Mouse (Mus musculus) brain, embryonic 14.5 days (tissue): ENCODE data around the gene 1700001C19Rik.

Source experiments
- CTCF ChIP-seq: fragments of 200-500 bp; IDR thresholded peaks from 2 replicates; pipeline ENCODE4 v1.5.1; 2012; ENCODE audit warnings: inconsistent platforms, mild to moderate bottlenecking, moderate library complexity, borderline replicate concordance; ENCODE audit not compliant: insufficient read depth, insufficient read length; ENCODE audit errors: extremely low read depth
- POLR2A ChIP-seq: fragments of 200-500 bp; IDR thresholded peaks from 2 replicates; pipeline ENCODE4 v1.6.1; 2012; ENCODE audit warnings: mild to moderate bottlenecking, inconsistent platforms, borderline replicate concordance; ENCODE audit not compliant: poor library complexity, insufficient read depth, insufficient read length, severe bottlenecking; ENCODE audit errors: extremely low read depth

GRCm38 (mm10) chr17:47420195-47420594 is 17.0 kb downstream of the 1700001C19Rik start:
- TF ChIP-seq CTCF (no peak), POLR2A (no peak)
